Mouse (Mus musculus): ENCODE measurements around the gene Cdkl5. TPM values are rescaled to one million over a fixed set of nuclear protein-coding genes. Genes with fewer than 3 reads are reported as not detected.

The Cdkl5 gene
- polyA plus RNA-seq (2012; ENCODE audit: low replicate concordance), result 0.12 and 0.20 TPM in 2 replicates

GRCm38 (mm10) chrX:160994543-160995121, at the start of gene Cdkl5:
Gene Cdkl5, minus strand, starts transcription at chrX:160994704.

GRCm38 (mm10) chrX:160906952-160907351, 87.6 kb downstream of the Cdkl5 start, which contains the start of gene Gja6:
Gene Gja6, minus strand, starts transcription at chrX:160907052.

GRCm38 (mm10) chrX:160767713-160768112, 226.8 kb downstream of the Cdkl5 start, which contains the start of gene Rs1:
Gene Rs1, plus strand, starts transcription at chrX:160768013.

GRCm38 (mm10) chrX:160735650-160736049, 258.9 kb downstream of the Cdkl5 start, which contains the start of gene Ppef1:
Gene Ppef1, minus strand, starts transcription at chrX:160735765.

Other genes with a start within 250 kb of the Cdkl5 start
- gene Rs1, start 226.7 kb downstream of the Cdkl5 start, polyA plus RNA-seq (2012; ENCODE audit: low replicate concordance), result not detected in 2 replicates
- gene Gja6, start 87.7 kb downstream of the Cdkl5 start, polyA plus RNA-seq (2012; ENCODE audit: low replicate concordance), result not detected in 2 replicates
- gene Scml2, start 122.5 kb upstream of the Cdkl5 start, polyA plus RNA-seq (2012; ENCODE audit: low replicate concordance), result 1.5 and 1.6 TPM in 2 replicates

Data from leukemia stem cell, adult 10-12 weeks (primary cell).